Comparison of ENCODE assay signal across 8 mouse cellular contexts in the genomic region with DNA sequence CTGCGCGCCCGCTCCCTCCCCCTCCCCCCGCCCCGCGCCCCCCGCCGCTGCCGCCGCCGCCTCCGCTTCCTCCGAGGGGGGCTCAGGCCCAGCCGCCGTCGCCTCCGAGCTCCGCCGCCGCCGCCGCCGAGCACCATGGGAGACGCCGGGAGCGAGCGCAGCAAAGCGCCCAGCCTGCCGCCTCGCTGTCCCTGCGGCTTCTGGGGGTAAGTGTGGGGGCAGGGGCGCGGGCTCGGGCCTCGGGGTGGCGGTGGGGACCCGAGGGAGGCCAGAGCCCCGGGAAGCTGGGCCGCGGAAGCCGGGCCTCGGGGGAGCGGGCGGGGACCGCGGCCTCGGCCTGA. TPM values are rescaled to one million over a fixed set of nuclear protein-coding genes. Genes with fewer than 3 reads are reported as not detected.
DNase-seq lines count a peak whose midpoint lies in the region; ATAC-seq and TF ChIP-seq lines count a peak whose summit lies in the region.

No protein-coding gene starts in this region.

- H3K27ac ChIP-seq in heart, adult 2 months: peak overlapping the region; percentile 100
- H3K27ac ChIP-seq in forebrain, embryonic 13.5 days: peak overlapping the region; percentile 100
- H3K27ac ChIP-seq in liver, embryonic 14.5 days: peak overlapping the region; percentile 96

- TF ChIP-seq POLR2A in heart, adult 2 months (IDR thresholded peaks at IDR 0.05; ENCODE audit: insufficient read depth, low read depth, low read length): no peak

- peaks cover 16% of the 10 kb centered on the region for H3K4me1 ChIP-seq in heart, adult 2 months (ENCODE audit: control insufficient read depth, insufficient read depth, low read length)
- H3K4me1 ChIP-seq in forebrain, embryonic 13.5 days: peaks cover 44% of the 10 kb centered on the region
- peaks cover 20 to 32% of the 10 kb centered on the region in 2 experiments for H3K4me1 ChIP-seq in liver, embryonic 14.5 days (replicated peaks; ENCODE audit: control insufficient read depth in 2 of 2, insufficient read depth in 2 of 2, low read length in 1 of 2)

- no peaks in the 10 kb centered on the region for H3K9me3 ChIP-seq in forebrain, embryonic 13.5 days (replicated peaks)
- H3K9me3 ChIP-seq in liver, embryonic 14.5 days (ENCODE audit: control insufficient read depth, low read length): no peaks in the 10 kb centered on the region

- H3K9ac ChIP-seq in heart, adult 2 months (ENCODE audit: low read depth, low read length): peak overlapping the region; percentile 100
- H3K9ac ChIP-seq in forebrain, embryonic 13.5 days: peak overlapping the region; percentile 98
- peak overlapping the region; percentile 99 for H3K9ac ChIP-seq in liver, embryonic 14.5 days (replicated peaks)

- H3K36me3 ChIP-seq in heart, adult 2 months (ENCODE audit: control insufficient read depth, insufficient read depth, low read length): peaks cover 12% of the 10 kb centered on the region
- peaks cover 6% of the 10 kb centered on the region for H3K36me3 ChIP-seq in forebrain, embryonic 13.5 days (ENCODE audit: poor library complexity, severe bottlenecking)
- H3K36me3 ChIP-seq in liver, embryonic 14.5 days (replicated peaks; ENCODE audit: control insufficient read depth, insufficient read depth, low read depth): no peaks in the 10 kb centered on the region

- H3K27me3 ChIP-seq in heart, adult 2 months (ENCODE audit: control insufficient read depth, insufficient read depth, low read length): no peaks in the 10 kb centered on the region
- H3K27me3 ChIP-seq in forebrain, embryonic 13.5 days: no peaks in the 10 kb centered on the region
- H3K27me3 ChIP-seq in liver, embryonic 14.5 days (ENCODE audit: control insufficient read depth, insufficient read depth, low read length): no peaks in the 10 kb centered on the region

- ATAC-seq in forebrain, embryonic 13.5 days: no peak; the same call in none of the 2 replicates
- ATAC-seq in liver, embryonic 14.5 days (ENCODE audit: insufficient read depth): peak; percentile 7

- no peak for TF ChIP-seq EP300 in heart, adult 2 months (IDR thresholded peaks at IDR 0.05; ENCODE audit: insufficient read depth, low read depth, low read length)
- TF ChIP-seq EP300 in liver, embryonic 14.5 days (IDR thresholded peaks at IDR 0.05; ENCODE audit: low read depth): no peak

- no peak for DNase-seq in heart, adult 2 months
- no peak for DNase-seq in heart, postnatal 4 days
- peak; percentile 74 for DNase-seq in CD4-positive, CD25-positive, alpha-beta regulatory T cell, adult 2 months (ENCODE audit: low read depth, low spot score)
- no peak for DNase-seq in liver, embryonic 14.5 days (ENCODE audit: low read depth in 3 of 3, low spot score in 3 of 3)
- no peak for DNase-seq in B cell, adult 2 months
- no peak for DNase-seq in cerebellum, adult 9-10 months
- no peak for DNase-seq in layer of hippocampus, adult 18-20 months (ENCODE audit: low spot score in 2 of 2)

- peak overlapping the region; percentile 80 for H3K4me2 ChIP-seq in forebrain, embryonic 13.5 days
- peak overlapping the region; percentile 92 for H3K4me2 ChIP-seq in liver, embryonic 14.5 days (ENCODE audit: low read depth)

- TF ChIP-seq CTCF in heart, adult 2 months (IDR thresholded peaks at IDR 0.05): no peak
- no peak for TF ChIP-seq CTCF in liver, embryonic 14.5 days (IDR thresholded peaks at IDR 0.05; ENCODE audit: low read depth)

- WGBS in heart, adult 2 months: 2% methylated on average over 37 of the region's 47 CpGs
- WGBS in forebrain, embryonic 13.5 days: under 1% methylated on average over 26 of the region's 47 CpGs
- WGBS in liver, embryonic 14.5 days (ENCODE audit: insufficient replicate concordance): under 1% methylated on average over 30 of the region's 47 CpGs

- H3K79me2 ChIP-seq in heart, adult 2 months (replicated peaks; ENCODE audit: control insufficient read depth, insufficient read depth, low read length): peaks cover 10% of the 10 kb centered on the region

- intact Hi-C loops in heart, adult 2 months (cut with DNase I): loop anchor here (1.0 to 2.0 kb wide), 2 partner anchors 19 to 28 kb away; no protein-coding TSS in a partner anchor

- peak overlapping the region; percentile 67 for H3K4me3 ChIP-seq in heart, adult 2 months
- peak overlapping the region; percentile 95 for H3K4me3 ChIP-seq in forebrain, embryonic 13.5 days
- peak overlapping the region; percentile 85 to 94 for H3K4me3 ChIP-seq in liver, embryonic 14.5 days (ENCODE audit: insufficient read depth in 1 of 2, low read depth in 2 of 2, low read length in 2 of 2)

RNA-seq across cellular contexts. Expression of a gene that starts 0.5 kb away (rescaled TPM):
- 100 to 1,000 TPM; 130 to 149 TPM for total RNA-seq in heart, adult 2 months (2021)
- polyA plus RNA-seq in heart, adult 2 months (2012; rRNA removed): 106 and 127 TPM in 2 replicates
- total RNA-seq in heart, postnatal 4 days (2021): 100 to 1,000 TPM; 145 to 149 TPM
- polyA plus RNA-seq in forebrain, embryonic 13.5 days (2015; fragmentation: Nextera tagmentation; extraction: Ambion mirVana): 63.3 and 76.7 TPM in 2 replicates
- polyA plus RNA-seq in liver, embryonic 14.5 days (2012; rRNA removed): 13.8 and 19.2 TPM in 2 replicates
- 9.6 and 12.1 TPM in 2 replicates for polyA plus RNA-seq in liver, embryonic 14.5 days (2014; fragmentation: Nextera tagmentation; extraction: Ambion mirVana)
- total RNA-seq in layer of hippocampus, adult 18-20 months (2021): 100 to 1,000 TPM; 119 to 120 TPM

RNA-seq across cellular contexts. Expression of a gene that starts 35.2 kb away (rescaled TPM):
- 10 to 100 TPM; 13.4 to 15.4 TPM for total RNA-seq in heart, adult 2 months (2021)
- polyA plus RNA-seq in heart, adult 2 months (2012; rRNA removed): 26.3 and 26.4 TPM in 2 replicates
- 10 to 100 TPM; 16.9 to 17.3 TPM for total RNA-seq in heart, postnatal 4 days (2021)
- 7.4 and 8.0 TPM in 2 replicates for polyA plus RNA-seq in forebrain, embryonic 13.5 days (2015; fragmentation: Nextera tagmentation; extraction: Ambion mirVana)
- 1.7 and 2.4 TPM in 2 replicates for polyA plus RNA-seq in liver, embryonic 14.5 days (2012; rRNA removed)
- 0.75 and 1.6 TPM in 2 replicates for polyA plus RNA-seq in liver, embryonic 14.5 days (2014; fragmentation: Nextera tagmentation; extraction: Ambion mirVana)
- 10 to 100 TPM; 53.8 to 63.8 TPM for total RNA-seq in layer of hippocampus, adult 18-20 months (2021)
